Mouse (Mus musculus) olfactory bulb, adult 2 months (tissue): Measurements from ENCODE around the gene Eif3k.

Experiments used
- CTCF ChIP-seq: fragments of 200-500 bp; IDR thresholded peaks from 2 replicates; pipeline ENCODE4 v1.5.1; 2012; ENCODE audit warnings: low read depth, mild to moderate bottlenecking, low read length, moderate library complexity; ENCODE audit not compliant: insufficient read depth
- POLR2A ChIP-seq: fragments of 200-500 bp; IDR thresholded peaks from 2 replicates; pipeline ENCODE4 v1.6.1; 2012; ENCODE audit warnings: mild to moderate bottlenecking, low read depth, low read length, moderate library complexity; ENCODE audit not compliant: insufficient read depth

DNA sequence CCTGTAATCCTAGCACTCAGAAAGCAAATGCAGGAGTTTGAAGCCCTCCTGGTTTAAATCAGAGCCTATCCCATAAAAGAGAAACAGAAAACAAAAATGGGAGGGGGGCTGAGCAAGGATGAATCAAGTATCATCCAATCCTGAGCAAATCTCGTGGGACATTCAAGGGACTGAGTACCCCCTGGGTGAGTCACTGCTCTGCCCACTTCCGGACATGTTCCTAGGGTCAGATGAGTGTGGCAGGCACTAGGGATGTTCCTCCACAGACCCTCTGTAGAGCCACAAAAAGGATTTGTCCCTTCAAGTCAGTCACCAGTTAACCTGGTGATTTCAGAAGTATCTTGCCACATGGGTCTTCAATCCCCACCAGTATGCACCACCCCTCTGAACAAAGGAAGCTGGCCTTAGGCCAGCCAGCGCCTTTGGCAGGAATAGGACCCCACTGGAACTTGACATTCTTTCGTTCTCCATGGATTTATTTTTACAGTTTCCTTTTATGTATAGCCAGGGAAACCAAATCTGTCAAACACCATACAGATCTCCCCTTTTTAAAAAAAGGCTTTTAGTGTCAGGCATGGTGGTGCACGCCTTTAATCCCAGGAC, 26.3 kb downstream of the Eif3k start:
- no peak for TF ChIP-seq CTCF
- no peak for TF ChIP-seq POLR2A
